Mouse (Mus musculus) left cerebral cortex, adult 2 months (tissue): ENCODE results near the gene Slc9a3r2. TPM values are rescaled to one million over a fixed set of nuclear protein-coding genes. Genes with fewer than 3 reads are reported as not detected.

ENCODE experiments used
- DNase-seq, 2 experiments: peaks; one replicate each; pipeline ENCODE4 v3.0.0; 2021 to 2022; ENCODE audit warnings: low spot score in 2 of 2, mixed read lengths in 1 of 2; ENCODE audit errors: extremely low spot score in 1 of 2
- H3K27ac ChIP-seq: fragments of 200-600 bp; 2 replicates; pipeline ENCODE4 v1.8.1; 2022
- H3K4me3 ChIP-seq: fragments of 200-600 bp; 2 replicates; pipeline ENCODE4 v1.8.1; 2022
- CTCF ChIP-seq: fragments of 200-600 bp; IDR thresholded peaks from 2 replicates; pipeline ENCODE4 v1.8.1; 2022; ENCODE audit warnings: antibody characterized with exemption, mild to moderate bottlenecking, moderate library complexity
- intact Hi-C: fragments of 180-260 bp; cut with DNase I; formaldehyde crosslinking; loops from one replicate; pipeline ENCODE4 v1.15.1; 2025
- microRNA-seq, 2 experiments: library from miRNA; unstranded; fragments of <30 nt; microRNA quantifications; one replicate each; pipeline ENCODE4 v1.2.0; 2021
- total RNA-seq, 2 experiments: library from RNA; stranded (reverse); gene quantifications; 2 replicates each; pipeline ENCODE4 v1.2.3; 2021

The Slc9a3r2 gene
- total RNA-seq, 2 experiments from 2014 or later = 50.2 to 51.0 TPM

GRCm38 (mm10) chr17:24597989-24598388 is 52.1 kb downstream of the Slc9a3r2 start:
- DNase-seq = no peak
- TF ChIP-seq CTCF = no peak
- intact Hi-C loops = no loop called here
- no peak overlapping the region for H3K4me3 ChIP-seq
- H3K27ac ChIP-seq = no peak overlapping the region

- intact Hi-C loops = no loop called here
- H3K27ac ChIP-seq = peak overlapping the region; percentile 4; the same call in 1 of the 2 replicates
- no peak for TF ChIP-seq CTCF
- no peak for DNase-seq
- H3K4me3 ChIP-seq = no peak overlapping the region
These were observed 53.5 kb downstream of the Slc9a3r2 start for GRCm38 (mm10) chr17:24596471-24597183.

- no peak for TF ChIP-seq CTCF
- intact Hi-C loops = no loop called here
- no peak overlapping the region for H3K4me3 ChIP-seq
- no peak overlapping the region for H3K27ac ChIP-seq
- no peak for DNase-seq
These were observed 54.1 kb downstream of the Slc9a3r2 start for GRCm38 (mm10) chr17:24596073-24596466.

- intact Hi-C loops = no loop called here
- peak overlapping the region; percentile 55; the same call in 1 of the 2 replicates for H3K27ac ChIP-seq
- DNase-seq = no peak
- peak; percentile 29 for TF ChIP-seq CTCF
- no peak overlapping the region for H3K4me3 ChIP-seq
These were observed 54.7 kb downstream of the Slc9a3r2 start for GRCm38 (mm10) chr17:24595126-24596072.

GRCm38 (mm10) chr17:24593992-24594890 is 55.9 kb downstream of the Slc9a3r2 start:
- no peak for TF ChIP-seq CTCF
- no peak overlapping the region; the same call in 1 of the 2 replicates for H3K27ac ChIP-seq
- intact Hi-C loops = no loop called here
- H3K4me3 ChIP-seq = no peak overlapping the region
- no peak for DNase-seq

GRCm38 (mm10) chr17:24593248-24593647 is 56.9 kb downstream of the Slc9a3r2 start:
- no peak overlapping the region for H3K4me3 ChIP-seq
- no peak overlapping the region for H3K27ac ChIP-seq
- TF ChIP-seq CTCF = no peak
- no peak for DNase-seq
- intact Hi-C loops = no loop called here

GRCm38 (mm10) chr17:24591695-24592094 is 58.4 kb downstream of the Slc9a3r2 start:
- no peak for DNase-seq
- intact Hi-C loops = no loop called here
- Histone ChIP-seq H3K27ac (no peak overlapping the region), H3K4me3 (no peak overlapping the region)
- no peak for TF ChIP-seq CTCF

GRCm38 (mm10) chr17:24590943-24591342 is 59.2 kb downstream of the Slc9a3r2 start:
- TF ChIP-seq CTCF = no peak
- H3K4me3 ChIP-seq = no peak overlapping the region
- intact Hi-C loops = no loop called here
- DNase-seq = no peak
- H3K27ac ChIP-seq = no peak overlapping the region

Small RNA genes lying within 50 kb of the gene (microRNA-seq; reads per million reads assigned to microRNA genes)
- gene Gm24589 = 10.5 to 21.2 reads per million in 2 experiments

Other genes with a start within 250 kb of the Slc9a3r2 start
- 100 to 1,000 TPM; 131 to 142 TPM for gene Rnps1, start 235.8 kb downstream of the Slc9a3r2 start, total RNA-seq
- 10 to 100 TPM; 24.4 to 26.2 TPM for gene Eci1, start 223.7 kb downstream of the Slc9a3r2 start, total RNA-seq
- 10 to 100 TPM in 1 of 2 experiments, 1 to 10 TPM in 1; 6.8 to 14.8 TPM for gene Dnase1l2, start 207.2 kb downstream of the Slc9a3r2 start, total RNA-seq
- 10 to 100 TPM; 37.7 to 41.7 TPM for gene E4f1, start 180.0 kb downstream of the Slc9a3r2 start, total RNA-seq
- gene Pgp, start 179.9 kb downstream of the Slc9a3r2 start, total RNA-seq = 10 to 100 TPM; 65.8 to 69.6 TPM
- 1 to 10 TPM; 1.7 to 1.9 TPM for gene Bricd5, start 176.4 kb downstream of the Slc9a3r2 start, total RNA-seq
- gene Mlst8, start 171.2 kb downstream of the Slc9a3r2 start, total RNA-seq = 10 to 100 TPM; 34.5 to 37.1 TPM
- 100 to 1,000 TPM; 134 to 144 TPM for gene Caskin1, start 161.7 kb downstream of the Slc9a3r2 start, total RNA-seq
- gene Traf7, start 122.4 kb downstream of the Slc9a3r2 start, total RNA-seq = 10 to 100 TPM; 81.3 to 85.3 TPM
- 10 to 100 TPM; 53.6 to 54.1 TPM for gene Rab26, start 116.1 kb downstream of the Slc9a3r2 start, total RNA-seq
- gene Pkd1, start 100.5 kb downstream of the Slc9a3r2 start, total RNA-seq = 10 to 100 TPM; 89.1 to 97.5 TPM
- gene Tsc2, start 17.7 kb downstream of the Slc9a3r2 start, total RNA-seq = 100 to 1,000 TPM; 140 to 159 TPM
- gene Nthl1, start 17.6 kb downstream of the Slc9a3r2 start, total RNA-seq = 1 to 10 TPM; 5.5 to 5.7 TPM
- gene Npw, start 8.1 kb upstream of the Slc9a3r2 start, total RNA-seq = 1 to 10 TPM in 1 of 2 experiments, under 1 TPM in 1; 0.58 to 1.4 TPM
- 10 to 100 TPM; 41.6 to 49.0 TPM for gene Zfp598, start 19.4 kb upstream of the Slc9a3r2 start, total RNA-seq
- gene Syngr3, start 39.6 kb upstream of the Slc9a3r2 start, total RNA-seq = 100 to 1,000 TPM; 177 to 188 TPM
- gene Gfer, start 45.8 kb upstream of the Slc9a3r2 start, total RNA-seq = 10 to 100 TPM; 20.0 to 23.2 TPM
- gene Noxo1, start 45.9 kb upstream of the Slc9a3r2 start, total RNA-seq = 1 to 10 TPM; 3.2 to 3.9 TPM
- gene Tbl3, start 57.3 kb upstream of the Slc9a3r2 start, total RNA-seq = 10 to 100 TPM; 24.7 to 26.4 TPM
- 1 to 10 TPM in 1 of 2 experiments, not detected in 1; 1.1 TPM for gene Rnf151, start 67.7 kb upstream of the Slc9a3r2 start, total RNA-seq
- gene Rps2, start 67.8 kb upstream of the Slc9a3r2 start, total RNA-seq = 100 to 1,000 TPM; 284 to 288 TPM
- 100 to 1,000 TPM; 208 to 222 TPM for gene Ndufb10, start 74.2 kb upstream of the Slc9a3r2 start, total RNA-seq
- gene Rpl3l, start 77.5 kb upstream of the Slc9a3r2 start, total RNA-seq = under 1 TPM; 0.34 to 0.68 TPM
- 10 to 100 TPM; 31.8 to 34.7 TPM for gene Msrb1, start 86.3 kb upstream of the Slc9a3r2 start, total RNA-seq
- under 1 TPM; 0.28 to 0.29 TPM for gene Hs3st6, start 102.7 kb upstream of the Slc9a3r2 start, total RNA-seq
- gene Meiob, start 154.0 kb upstream of the Slc9a3r2 start, total RNA-seq = not detected
- 100 to 1,000 TPM; 129 to 141 TPM for gene Hagh, start 189.8 kb upstream of the Slc9a3r2 start, total RNA-seq
- 10 to 100 TPM; 17.4 to 20.4 TPM for gene Fahd1, start 200.0 kb upstream of the Slc9a3r2 start, total RNA-seq
- not detected for gene Igfals, start 215.7 kb upstream of the Slc9a3r2 start, total RNA-seq
- 10 to 100 TPM; 30.7 to 32.4 TPM for gene Nubp2, start 236.0 kb upstream of the Slc9a3r2 start, total RNA-seq
- 10 to 100 TPM; 58.6 to 63.3 TPM for gene Spsb3, start 236.3 kb upstream of the Slc9a3r2 start, total RNA-seq
- gene Eme2, start 244.8 kb upstream of the Slc9a3r2 start, total RNA-seq = 10 to 100 TPM; 54.8 to 55.2 TPM
- gene Mrps34, start 244.8 kb upstream of the Slc9a3r2 start, total RNA-seq = 10 to 100 TPM; 67.6 to 72.1 TPM
- gene Nme3, start 246.2 kb upstream of the Slc9a3r2 start, total RNA-seq = 10 to 100 TPM; 46.5 to 51.2 TPM